Mouse (Mus musculus) embryonic fibroblast, embryonic 13.5 days (primary cell): ENCODE data around the gene Gm10392.

Source experiments
- CTCF ChIP-seq: IDR thresholded peaks from 2 replicates; pipeline ENCODE4 v1.5.1; 2011; ENCODE audit warnings: mild to moderate bottlenecking, control low read depth, low read length, moderate library complexity, borderline replicate concordance; ENCODE audit not compliant: insufficient read depth
- POLR2A ChIP-seq: IDR thresholded peaks from 2 replicates; pipeline ENCODE4 v1.6.1; 2011; ENCODE audit warnings: low read depth, mild to moderate bottlenecking, control low read depth, low read length, moderate library complexity

DNA sequence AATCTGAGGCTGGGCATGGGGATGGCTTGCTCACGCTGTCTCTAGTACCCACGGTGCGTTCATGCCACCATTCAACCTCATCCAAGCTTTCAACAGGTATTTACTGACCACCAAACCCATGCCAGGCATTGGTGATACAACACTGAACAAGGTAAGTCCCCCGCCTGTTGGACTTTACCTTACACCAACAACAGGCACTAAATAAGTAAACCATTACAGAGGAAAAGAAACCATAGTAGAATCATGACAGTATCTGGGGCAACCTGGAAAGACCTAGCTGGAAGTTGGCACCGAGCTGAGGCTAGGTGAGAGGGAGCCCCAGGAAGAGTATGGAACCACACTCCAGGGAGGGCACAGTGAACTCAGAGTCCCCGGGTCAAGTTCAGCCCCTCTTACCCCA, 42.1 kb downstream of the Gm10392 start:
- TF ChIP-seq CTCF (no peak), POLR2A (no peak)
